Mouse (Mus musculus): ENCODE results near the gene Atg10. TPM values are rescaled to one million over a fixed set of nuclear protein-coding genes. Genes with fewer than 3 reads are reported as not detected.
"Not testable (repeated sequence)": the region's sequence is repeated elsewhere in the genome, so short reads cannot be mapped to it uniquely, and the experiment has no call there.

The Atg10 gene
- total and polyA plus RNA-seq, 2 experiments from 2014 or later: 6.7 to 41.8 TPM

- Histone ChIP-seq H3K9ac (replicated peaks; ENCODE audit: low read depth, low read length) (no peak overlapping the region), H3K9me3 (replicated peaks; ENCODE audit: control insufficient read depth, low read length) (no peaks in the 10 kb centered on the region), H3K27ac (ENCODE audit: low read depth) (no peak overlapping the region), H3K36me3 (replicated peaks; ENCODE audit: control insufficient read depth, insufficient read depth, low read length) (peaks cover 23% of the 10 kb centered on the region), H3K27me3 (ENCODE audit: control insufficient read depth, insufficient read depth, low read length) (no peaks in the 10 kb centered on the region), H3K4me1 (ENCODE audit: control insufficient read depth, insufficient read depth) (no peaks in the 10 kb centered on the region; the same call in 1 of the 2 replicates), H3K4me2 (ENCODE audit: low read depth, low read length) (no peak overlapping the region), H3K4me3 (ENCODE audit: low read depth, low read length) (no peak overlapping the region)
- TF ChIP-seq EP300 (IDR thresholded peaks at IDR 0.05; ENCODE audit: low read depth): no peak
- TF ChIP-seq CTCF (IDR thresholded peaks at IDR 0.05; ENCODE audit: low read depth): no peak
- ATAC-seq (ENCODE audit: insufficient read depth, low read depth): no peak
- 68% methylated on average over 7 of the region's 7 CpGs for WGBS
- DNase-seq (ENCODE audit: low spot score): no peak
These were observed 297.5 kb downstream of the Atg10 start for GRCm38 (mm10) chr13:90926125-90926765.

GRCm38 (mm10) chr13:90925191-90925590 is 298.6 kb downstream of the Atg10 start:
- Histone ChIP-seq H3K27ac (ENCODE audit: low read depth) (no peak overlapping the region), H3K27me3 (ENCODE audit: control insufficient read depth, insufficient read depth, low read length) (no peaks in the 10 kb centered on the region), H3K36me3 (replicated peaks; ENCODE audit: control insufficient read depth, insufficient read depth, low read length) (peaks cover 23% of the 10 kb centered on the region), H3K9ac (replicated peaks; ENCODE audit: low read depth, low read length) (no peak overlapping the region), H3K4me3 (ENCODE audit: low read depth, low read length) (no peak overlapping the region), H3K4me2 (ENCODE audit: low read depth, low read length) (no peak overlapping the region), H3K4me1 (ENCODE audit: control insufficient read depth, insufficient read depth) (no peaks in the 10 kb centered on the region; the same call in 1 of the 2 replicates), H3K9me3 (replicated peaks; ENCODE audit: control insufficient read depth, low read length) (no peaks in the 10 kb centered on the region)
- no peak for TF ChIP-seq EP300 (IDR thresholded peaks at IDR 0.05; ENCODE audit: low read depth)
- no peak for TF ChIP-seq CTCF (IDR thresholded peaks at IDR 0.05; ENCODE audit: low read depth)
- ATAC-seq (ENCODE audit: insufficient read depth, low read depth) (no peak), DNase-seq (ENCODE audit: low spot score) (no peak)
- WGBS: 85% methylated on average over 5 of the region's 5 CpGs

- no peak overlapping the region for H3K27ac ChIP-seq (ENCODE audit: low read depth)
These were observed 299.7 kb downstream of the Atg10 start for GRCm38 (mm10) chr13:90924072-90924471.

GRCm38 (mm10) chr13:90923617-90924016 is 300.2 kb downstream of the Atg10 start:
- H3K4me1 ChIP-seq (ENCODE audit: control insufficient read depth, insufficient read depth); H3K9me3 ChIP-seq (replicated peaks; ENCODE audit: control insufficient read depth, low read length); H3K27me3 ChIP-seq (ENCODE audit: control insufficient read depth, insufficient read depth, low read length); DNase-seq (ENCODE audit: low spot score); ATAC-seq (ENCODE audit: insufficient read depth, low read depth): not testable (repeated sequence)
- Histone ChIP-seq H3K27ac (ENCODE audit: low read depth) (peak overlapping the region; percentile 74), H3K4me2 (ENCODE audit: low read depth, low read length) (peak overlapping the region; percentile 80), H3K9ac (replicated peaks; ENCODE audit: low read depth, low read length) (peak overlapping the region; percentile 88), H3K4me3 (ENCODE audit: low read depth, low read length) (peak overlapping the region; percentile 82), H3K36me3 (replicated peaks; ENCODE audit: control insufficient read depth, insufficient read depth, low read length) (peaks cover 23% of the 10 kb centered on the region)
- under 1% methylated on average over 13 of the region's 13 CpGs for WGBS

More at GRCm38 (mm10) chr13:90924072-90924471, 299.7 kb downstream of the Atg10 start:
- peak overlapping the region; percentile 82 for H3K4me3 ChIP-seq (ENCODE audit: low read depth, low read length)
- peak overlapping the region; percentile 88 for H3K9ac ChIP-seq (replicated peaks; ENCODE audit: low read depth, low read length)
- no peaks in the 10 kb centered on the region for H3K9me3 ChIP-seq (replicated peaks; ENCODE audit: control insufficient read depth, low read length)
- DNase-seq (ENCODE audit: low spot score) (no peak), ATAC-seq (ENCODE audit: insufficient read depth, low read depth) (no peak)
- WGBS: 53% methylated on average over 9 of the region's 9 CpGs
- H3K4me2 ChIP-seq (ENCODE audit: low read depth, low read length): peak overlapping the region; percentile 80
- peaks cover 23% of the 10 kb centered on the region for H3K36me3 ChIP-seq (replicated peaks; ENCODE audit: control insufficient read depth, insufficient read depth, low read length)
- TF ChIP-seq CTCF (IDR thresholded peaks at IDR 0.05; ENCODE audit: low read depth): no peak
- no peak for TF ChIP-seq EP300 (IDR thresholded peaks at IDR 0.05; ENCODE audit: low read depth)
- H3K4me1 ChIP-seq (ENCODE audit: control insufficient read depth, insufficient read depth): no peaks in the 10 kb centered on the region; the same call in 1 of the 2 replicates
- H3K27me3 ChIP-seq (ENCODE audit: control insufficient read depth, insufficient read depth, low read length): no peaks in the 10 kb centered on the region

GRCm38 (mm10) chr13:90922751-90923612 is 300.8 kb downstream of the Atg10 start, which contains the start of gene Rps23:
Rps23 (plus strand) TSS chr13:90922958.
- peak within 1 kb of the TSS; percentile 80 for H3K4me2 ChIP-seq (ENCODE audit: low read depth, low read length)
- TF ChIP-seq CTCF (IDR thresholded peaks at IDR 0.05; ENCODE audit: low read depth): no peak
- peak; percentile 94 for TF ChIP-seq EP300 (IDR thresholded peaks at IDR 0.05; ENCODE audit: low read depth)
- H3K4me3 ChIP-seq (ENCODE audit: low read depth, low read length): peak within 1 kb of the TSS; percentile 82
- peak; percentile 93 for DNase-seq (ENCODE audit: low spot score)
- H3K4me1 ChIP-seq (ENCODE audit: control insufficient read depth, insufficient read depth): no peaks in the 10 kb centered on the region; the same call in 1 of the 2 replicates
- H3K9ac ChIP-seq (replicated peaks; ENCODE audit: low read depth, low read length): peak within 1 kb of the TSS; percentile 88
- under 1% methylated on average over 57 of the region's 57 CpGs for WGBS
- no peaks in the 10 kb centered on the region for H3K27me3 ChIP-seq (ENCODE audit: control insufficient read depth, insufficient read depth, low read length)
- H3K9me3 ChIP-seq (replicated peaks; ENCODE audit: control insufficient read depth, low read length): no peaks in the 10 kb centered on the region
- peak within 1 kb of the TSS; percentile 74 for H3K27ac ChIP-seq (ENCODE audit: low read depth)
- peak; percentile 98 for ATAC-seq (ENCODE audit: insufficient read depth, low read depth)
- H3K36me3 ChIP-seq (replicated peaks; ENCODE audit: control insufficient read depth, insufficient read depth, low read length): peaks cover 23% of the 10 kb centered on the region

Data from heart, postnatal 0 days (tissue).